Mouse (Mus musculus) bone marrow, adult 2 months (tissue): ENCODE results near the gene Vmn2r84. TPM values are rescaled to one million over a fixed set of nuclear protein-coding genes. Genes with fewer than 3 reads are reported as not detected.
"Not testable (repeated sequence)": the region's sequence is repeated elsewhere in the genome, so short reads cannot be mapped to it uniquely, and the experiment has no call there.

Experiments used
- H3K27ac ChIP-seq: fragments of 200-500 bp; 2 replicates; pipeline ENCODE4 v1.5.1; 2012; ENCODE audit warnings: low read depth, mild to moderate bottlenecking, control low read depth, inconsistent platforms, low read length; ENCODE audit not compliant: control insufficient read depth, poor library complexity, insufficient read depth
- H3K4me1 ChIP-seq: fragments of 200-500 bp; 2 replicates; pipeline ENCODE4 v1.6.1; 2011; ENCODE audit warnings: low read length; ENCODE audit not compliant: control insufficient read depth, insufficient read depth
- H3K4me3 ChIP-seq: fragments of 200-500 bp; replicated peaks from 2 replicates; pipeline ENCODE3; 2011; ENCODE audit warnings: mild to moderate bottlenecking, low read depth, low read length, control low read depth; ENCODE audit not compliant: control insufficient read depth
- CTCF ChIP-seq: fragments of 200-500 bp; IDR thresholded peaks from 2 replicates; pipeline ENCODE4 v1.5.1; 2011; ENCODE audit warnings: low read length, control low read depth; ENCODE audit not compliant: control insufficient read depth, insufficient read depth
- POLR2A ChIP-seq: fragments of 200-500 bp; IDR thresholded peaks from 2 replicates; pipeline ENCODE4 v1.6.1; 2011; ENCODE audit warnings: low read depth, mild to moderate bottlenecking, control low read depth, low read length, borderline replicate concordance; ENCODE audit not compliant: control insufficient read depth
- WGBS: fragments of 180-500 bp; shearing (Covaris S2); methylation state at CpG from one replicate; pipeline ENCODE4 v1.1.7; 2018; 5-methylcytosine and 5-hydroxymethylcytosine counted together
- polyA plus RNA-seq: library from polyadenylated mRNA; stranded (reverse); fragments of >200 nt; gene quantifications from 2 replicates; pipeline ENCODE4 v1.2.4, GENCODE M21; 2011; ENCODE audit warnings: low replicate concordance; ENCODE audit not compliant: missing spikeins, insufficient read depth, insufficient read length

Gene Vmn2r84
- polyA plus RNA-seq, 1 experiment: not detected

DNA sequence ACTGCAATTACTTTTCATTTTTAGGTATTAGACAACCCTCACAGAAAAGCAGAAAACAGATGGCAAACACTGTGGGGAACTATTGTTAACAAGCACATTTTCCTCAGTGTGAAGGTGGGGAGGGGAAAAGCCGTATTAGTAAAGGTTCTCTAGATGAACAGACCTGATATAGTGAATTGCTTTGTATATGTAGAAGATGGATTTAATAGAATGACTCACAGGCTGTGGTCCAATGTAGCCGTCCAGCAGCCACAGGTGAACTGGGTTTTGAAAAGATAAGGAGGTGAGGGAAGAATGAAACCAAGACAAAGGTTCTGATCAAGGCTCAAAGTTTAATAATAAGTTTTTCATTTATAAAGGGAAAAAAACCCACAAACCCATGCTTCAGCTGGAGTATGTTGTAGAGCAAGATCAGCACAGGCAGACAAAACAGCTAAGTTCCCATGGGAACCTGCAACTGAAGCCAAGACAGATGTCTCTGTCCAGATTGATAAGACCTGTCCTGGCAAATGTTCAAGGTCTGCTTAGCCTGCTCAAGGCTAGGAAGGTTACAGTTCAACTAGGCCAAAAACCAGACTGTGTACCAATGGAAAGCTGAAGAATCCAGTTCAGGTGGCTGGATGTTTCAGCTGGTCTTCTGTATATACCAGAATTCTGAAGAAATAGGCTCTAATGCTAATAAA is 21.5 kb downstream of the Vmn2r84 start:
- Histone ChIP-seq H3K4me1 (no peaks in the 10 kb centered on the region), H3K4me3 (no peak overlapping the region), H3K27ac (no peak overlapping the region)
- TF ChIP-seq CTCF (no peak), POLR2A (no peak)
- 63% methylated on average over 2 of the region's 2 CpGs for WGBS

DNA sequence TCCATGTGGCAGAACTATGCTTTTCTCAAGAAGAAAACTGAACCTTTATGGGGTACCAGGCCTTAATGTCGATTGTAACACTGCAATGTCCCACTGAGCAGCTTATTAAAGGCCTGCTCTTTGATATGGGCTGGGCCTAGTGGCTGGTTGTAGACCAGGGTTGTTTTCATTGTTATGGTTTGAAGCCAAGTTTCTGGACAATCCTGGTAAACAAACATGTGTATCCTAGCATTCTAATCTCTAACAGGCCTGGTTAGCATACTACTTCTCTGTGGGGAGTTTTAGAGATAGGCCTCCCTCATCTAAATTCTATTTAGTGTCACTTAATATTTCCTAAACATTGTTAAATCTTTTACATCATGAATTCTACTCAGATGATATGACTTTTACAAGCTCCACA is 22.5 kb downstream of the Vmn2r84 start:
- whole genome bisulfite sequencing: 77% methylated on average over 1 of the region's 1 CpGs
- no peaks in the 10 kb centered on the region for H3K4me1 ChIP-seq
- H3K4me3 ChIP-seq: no peak overlapping the region
- H3K27ac ChIP-seq: no peak overlapping the region
- TF ChIP-seq POLR2A: no peak
- TF ChIP-seq CTCF: no peak

DNA sequence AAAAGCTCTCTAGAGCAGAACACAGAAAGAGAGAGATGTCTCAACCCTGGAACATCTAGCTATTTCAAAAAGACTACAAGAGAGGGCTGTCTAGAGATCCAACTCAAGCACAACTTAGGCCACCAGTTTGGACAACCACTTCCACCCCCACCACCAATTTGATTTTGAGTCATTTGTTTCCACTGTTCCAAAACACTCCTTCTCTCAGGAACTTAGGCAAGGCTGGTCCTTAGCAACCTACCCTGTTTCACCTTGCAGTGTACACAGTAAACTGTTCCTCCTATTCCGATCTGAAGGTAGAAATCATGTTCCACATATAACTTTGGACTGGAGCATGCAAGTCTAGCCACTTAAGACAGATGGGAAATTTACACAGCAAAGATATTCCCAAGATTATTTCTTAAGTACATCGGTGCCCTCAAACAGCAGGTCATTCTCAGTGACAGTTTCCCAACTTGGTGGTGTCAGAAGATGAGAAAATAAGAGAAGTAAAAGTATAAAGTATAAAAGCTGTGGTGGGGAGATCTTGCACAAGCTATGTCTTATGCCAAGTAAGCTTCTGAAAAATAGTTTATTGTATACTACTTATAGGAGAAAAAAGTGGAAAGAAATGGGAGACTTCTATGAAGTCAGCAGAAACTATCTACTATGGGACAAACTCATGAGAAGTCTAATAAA is 24.0 kb downstream of the Vmn2r84 start:
- Histone ChIP-seq H3K27ac (no peak overlapping the region), H3K4me3 (no peak overlapping the region), H3K4me1 (no peaks in the 10 kb centered on the region)
- TF ChIP-seq POLR2A: no peak
- TF ChIP-seq CTCF: no peak
- WGBS: 52% methylated on average over 2 of the region's 2 CpGs

DNA sequence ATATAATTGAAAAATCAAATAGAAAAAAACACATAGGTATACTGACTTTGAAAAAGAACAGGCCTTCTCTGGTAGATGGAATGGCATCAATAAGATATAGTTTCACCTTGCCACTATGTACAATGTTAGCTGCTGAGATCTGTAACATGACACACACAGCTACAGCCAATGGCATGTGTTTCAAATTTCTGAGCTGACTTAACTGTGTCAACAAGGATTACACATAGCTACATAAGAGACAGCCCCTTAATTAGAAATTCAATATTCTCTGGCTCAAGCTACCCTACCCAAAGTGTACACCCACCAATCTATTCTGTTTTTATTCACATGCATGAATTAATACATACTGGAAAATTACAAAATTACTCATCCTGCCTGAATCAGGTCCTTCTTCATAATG is 25.7 kb downstream of the Vmn2r84 start:
- no peak for TF ChIP-seq POLR2A
- TF ChIP-seq CTCF: no peak
- H3K27ac ChIP-seq: no peak overlapping the region
- no peaks in the 10 kb centered on the region for H3K4me1 ChIP-seq
- no peak overlapping the region for H3K4me3 ChIP-seq

DNA sequence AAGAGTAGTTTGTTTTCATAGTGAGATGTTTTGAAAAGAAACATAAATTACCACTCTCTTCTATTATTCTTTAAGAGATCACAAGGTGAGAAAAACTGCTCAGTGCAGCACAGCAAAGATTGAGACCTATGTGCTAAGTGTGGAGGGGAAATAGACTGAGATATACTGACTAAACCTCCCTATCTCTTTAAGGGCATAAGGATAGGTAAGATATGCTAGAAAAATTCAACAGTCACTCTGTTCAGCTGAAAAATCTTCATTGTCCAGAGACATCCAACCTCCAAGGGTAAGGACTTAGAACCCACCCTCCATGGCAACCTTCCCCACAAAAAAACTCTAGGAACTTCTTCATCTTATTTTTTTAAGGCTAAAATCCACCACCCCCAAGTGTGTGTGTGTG is 29.4 kb downstream of the Vmn2r84 start:
- no peaks in the 10 kb centered on the region for H3K4me1 ChIP-seq
- no peak for TF ChIP-seq CTCF
- TF ChIP-seq POLR2A: no peak
- no peak overlapping the region for H3K27ac ChIP-seq
- no peak overlapping the region for H3K4me3 ChIP-seq

DNA sequence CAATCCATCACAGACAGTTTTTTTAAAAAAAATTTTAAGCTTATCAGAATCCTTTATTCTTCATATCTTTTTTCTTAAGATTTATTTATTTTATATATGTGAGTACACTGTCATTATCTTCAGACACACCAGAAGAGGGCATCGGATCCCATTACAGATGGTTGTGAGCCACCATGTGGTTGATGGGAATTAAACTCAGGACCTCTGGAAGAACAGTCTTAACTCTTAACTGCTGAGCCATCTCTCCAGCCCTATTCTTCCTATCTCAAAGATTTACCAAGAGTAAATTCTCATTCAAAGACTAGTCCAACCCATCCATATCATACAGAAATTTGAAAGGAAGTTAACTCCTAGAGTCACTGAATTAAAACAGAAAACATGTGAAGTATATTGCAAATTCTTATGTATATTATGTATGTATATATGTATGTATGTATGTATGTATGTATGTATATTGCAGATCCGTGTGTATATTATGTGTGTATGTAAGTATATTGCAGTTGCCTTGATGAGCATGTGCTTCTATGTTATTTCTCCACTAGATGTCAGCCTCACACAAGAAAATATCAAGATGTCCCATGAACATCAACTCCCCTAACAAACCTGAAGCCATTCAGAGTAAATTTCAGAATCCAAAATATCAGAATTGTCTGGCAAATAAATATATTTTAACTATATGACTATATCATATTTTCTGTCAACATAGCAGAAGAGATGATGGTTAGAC is 30.5 kb downstream of the Vmn2r84 start:
- no peak overlapping the region for H3K4me3 ChIP-seq
- 60% methylated on average over 2 of the region's 2 CpGs for WGBS
- no peaks in the 10 kb centered on the region for H3K4me1 ChIP-seq
- TF ChIP-seq CTCF: 0 out of 2 replicates have a peak, but pooled peaks have one; percentile 15
- TF ChIP-seq POLR2A: no peak
- H3K27ac ChIP-seq: no peak overlapping the region

DNA sequence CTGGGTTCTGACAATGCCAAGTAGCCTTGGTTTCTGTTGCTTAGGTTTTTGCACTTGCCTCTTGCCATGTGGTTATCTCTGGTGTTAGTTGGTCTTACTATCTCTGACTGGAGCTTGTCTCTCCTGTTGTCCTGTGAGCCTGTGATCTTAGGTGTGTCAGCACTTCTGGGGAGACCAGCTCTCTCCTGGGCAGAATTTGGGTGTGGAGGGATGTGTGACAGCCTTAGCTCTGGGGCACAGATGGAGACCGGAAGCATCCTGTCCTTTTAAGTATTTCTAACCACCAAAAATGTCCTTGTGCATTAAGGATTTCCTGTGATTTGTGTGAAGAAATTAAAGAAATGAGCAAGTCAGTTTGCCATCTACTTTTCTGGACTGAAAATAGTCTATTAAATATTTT is 50.1 kb downstream of the Vmn2r84 start:
- Histone ChIP-seq H3K4me1 (no peaks in the 10 kb centered on the region), H3K4me3 (no peak overlapping the region), H3K27ac (no peak overlapping the region)
- WGBS: 19% methylated on average over 1 of the region's 1 CpGs
- TF ChIP-seq POLR2A (no peak), CTCF (no peak)

DNA sequence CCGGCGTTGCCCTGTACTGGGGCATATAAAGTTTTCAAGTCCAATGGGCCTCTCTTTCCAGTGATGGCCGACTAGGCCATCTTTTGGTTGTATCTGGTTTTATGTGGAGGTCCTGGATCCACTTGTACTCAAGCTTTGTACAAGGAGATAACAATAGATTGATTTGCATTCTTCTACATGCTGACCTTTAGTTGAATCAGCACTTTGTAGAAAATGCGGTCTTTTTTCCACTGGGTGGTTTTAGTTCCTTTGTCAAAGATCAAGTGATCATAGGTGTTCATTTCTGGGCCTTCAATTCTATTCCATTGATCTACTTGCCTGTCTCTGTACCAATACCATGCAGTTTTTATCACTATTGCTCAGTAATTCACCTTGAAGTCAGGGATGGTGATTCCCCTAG is 54.1 kb downstream of the Vmn2r84 start:
- WGBS: 84% methylated on average over 4 of the region's 4 CpGs
- not testable (repeated sequence) for H3K27ac ChIP-seq

DNA sequence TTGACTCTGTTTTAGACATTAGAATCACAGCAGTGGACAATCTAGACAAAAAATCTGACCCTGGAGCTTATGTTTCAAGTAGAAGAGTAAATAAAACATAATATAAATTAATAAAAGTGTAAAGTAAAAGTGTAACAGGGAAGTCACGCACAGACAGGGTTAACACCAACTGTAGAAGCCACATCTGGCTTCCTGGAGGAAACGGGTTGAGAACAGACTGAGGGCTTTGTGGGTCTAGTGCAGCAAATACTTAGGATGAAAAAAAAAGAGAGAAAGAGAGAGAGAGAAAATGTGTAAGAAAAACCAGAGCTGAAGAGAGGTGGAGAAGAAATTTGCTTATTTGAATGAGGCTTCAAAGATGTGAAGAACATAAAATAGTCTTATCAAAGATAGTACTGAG is 56.6 kb downstream of the Vmn2r84 start:
- TF ChIP-seq CTCF (no peak), POLR2A (no peak)
- WGBS: 6% methylated on average over 2 of the region's 2 CpGs
- H3K27ac ChIP-seq: no peak overlapping the region

More for the DNA sequence above, 54.1 kb downstream of the Vmn2r84 start:
- not testable (repeated sequence) for H3K4me1 ChIP-seq, H3K4me3 ChIP-seq

More for the DNA sequence above, 56.6 kb downstream of the Vmn2r84 start:
- peaks cover 2% of the 10 kb centered on the region; the same call in 1 of the 2 replicates for H3K4me1 ChIP-seq
- no peak overlapping the region for H3K4me3 ChIP-seq
